Mouse (Mus musculus) midbrain, embryonic 15.5 days (tissue): ENCODE results near the gene Cdh13. TPM values are rescaled to one million over a fixed set of nuclear protein-coding genes. Genes with fewer than 3 reads are reported as not detected.

ENCODE experiments used
- ATAC-seq: fragments of 200-750 bp; cut with Nextera tagmentation; replicated peaks from 2 replicates; pipeline ENCODE4 v1.8.0; 2017; ENCODE audit warnings: moderate TSS enrichment
- H3K27ac ChIP-seq: fragments of 300-500 bp; sonication (generic); 2 replicates; pipeline ENCODE4 v1.5.1; 2015; ENCODE audit warnings: mild to moderate bottlenecking, inconsistent platforms
- H3K27me3 ChIP-seq: fragments of 300-500 bp; sonication (generic); replicated peaks from 2 replicates; pipeline ENCODE4 v1.6.1; 2015; ENCODE audit warnings: inconsistent platforms
- H3K36me3 ChIP-seq: fragments of 300-500 bp; sonication (generic); replicated peaks from 2 replicates; pipeline ENCODE4 v1.6.1; 2015; ENCODE audit warnings: inconsistent platforms
- H3K4me1 ChIP-seq: fragments of 300-500 bp; sonication (generic); 2 replicates; pipeline ENCODE4 v1.6.1; 2015; ENCODE audit warnings: inconsistent platforms
- H3K4me2 ChIP-seq: fragments of 300-500 bp; sonication (generic); 2 replicates; pipeline ENCODE4 v1.6.1; 2015; ENCODE audit warnings: inconsistent platforms, mild to moderate bottlenecking, moderate library complexity
- H3K4me3 ChIP-seq: fragments of 300-500 bp; sonication (generic); 2 replicates; pipeline ENCODE4 v1.5.1; 2015; ENCODE audit warnings: mild to moderate bottlenecking, inconsistent platforms
- H3K9ac ChIP-seq: fragments of 300-500 bp; sonication (generic); 2 replicates; pipeline ENCODE4 v1.6.1; 2015; ENCODE audit warnings: mild to moderate bottlenecking, inconsistent platforms
- H3K9me3 ChIP-seq: fragments of 300-500 bp; sonication (generic); 2 replicates; pipeline ENCODE4 v1.6.1; 2016; ENCODE audit warnings: inconsistent platforms
- WGBS: fragments of 180-500 bp; shearing (Covaris S2); methylation state at CpG from one replicate; pipeline ENCODE4 v1.1.7; 2015; ENCODE audit warnings: mixed read lengths; 5-methylcytosine and 5-hydroxymethylcytosine counted together
- polyA plus RNA-seq: library from polyadenylated mRNA; unstranded; fragments of >200 nt; fragmentation: Nextera tagmentation; extraction: Ambion mirVana; gene quantifications from 2 replicates; pipeline ENCODE4 v1.2.1, GENCODE M21; 2015

The Cdh13 gene
- polyA plus RNA-seq, 1 experiment from 2014 or later: 110 TPM

DNA sequence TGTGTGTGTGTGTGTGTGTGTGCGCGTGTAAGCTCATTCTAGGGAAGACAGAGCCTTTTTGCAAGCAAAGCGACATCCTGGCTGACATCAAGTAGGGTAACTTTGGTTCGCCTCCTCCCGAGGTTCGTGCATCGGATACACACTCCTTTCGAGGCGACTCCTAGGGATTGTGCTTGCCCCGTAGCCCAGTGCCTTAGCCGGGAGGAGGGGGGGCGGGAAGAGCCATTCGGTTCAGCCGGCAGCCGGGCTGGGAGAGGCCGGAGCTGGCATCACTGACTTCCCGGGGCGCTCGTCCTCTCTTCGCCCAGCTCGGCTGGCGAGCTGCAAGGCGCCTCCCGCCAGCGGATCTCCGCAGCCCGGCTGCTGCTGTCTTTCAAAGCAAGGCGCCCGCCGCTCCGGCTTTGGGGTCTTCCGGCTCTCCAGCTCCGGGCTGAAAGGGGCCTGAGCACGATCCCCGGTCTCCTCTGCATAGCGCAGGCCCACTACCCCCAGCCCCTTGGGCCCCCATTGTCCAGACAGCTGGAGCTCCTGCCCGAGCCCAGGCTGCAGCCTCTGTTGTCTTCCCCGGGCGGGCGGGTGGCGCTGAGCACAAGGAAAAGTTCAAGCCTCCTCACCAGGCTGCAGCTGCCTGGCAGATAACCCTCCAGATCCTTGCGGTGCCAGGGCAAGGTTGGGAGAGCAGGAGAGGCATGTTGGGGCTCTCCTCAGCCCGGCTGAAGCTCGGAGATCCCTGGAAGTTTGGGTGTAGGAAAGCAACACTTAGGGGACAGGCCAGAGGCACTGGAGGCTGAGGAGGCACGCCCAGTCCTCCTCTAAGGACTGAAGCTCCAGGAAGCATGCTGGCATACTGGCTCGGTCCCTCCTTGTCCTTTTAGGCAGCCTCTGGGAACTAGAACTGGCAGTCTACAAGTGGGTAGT, 838 bp downstream of the Cdh13 start:
- Histone ChIP-seq H3K36me3 (no peaks in the 10 kb centered on the region), H3K4me2 (peak overlapping the region; percentile 90), H3K27ac (peak overlapping the region; percentile 83), H3K27me3 (no peaks in the 10 kb centered on the region), H3K9ac (peak overlapping the region; percentile 70), H3K4me3 (peak overlapping the region; percentile 52), H3K4me1 (peaks cover 36% of the 10 kb centered on the region), H3K9me3 (no peaks in the 10 kb centered on the region)
- WGBS: under 1% methylated on average over 46 of the region's 46 CpGs
- peak; percentile 71 for ATAC-seq

- no peaks in the 10 kb centered on the region for H3K9me3 ChIP-seq
- H3K27ac ChIP-seq: no peak overlapping the region
- peaks cover 36% of the 10 kb centered on the region for H3K4me1 ChIP-seq
- H3K36me3 ChIP-seq: no peaks in the 10 kb centered on the region
- H3K4me2 ChIP-seq: peak overlapping the region; percentile 90
- WGBS: 31% methylated on average over 10 of the region's 10 CpGs
- H3K27me3 ChIP-seq: no peaks in the 10 kb centered on the region
- peak overlapping the region; percentile 52 for H3K4me3 ChIP-seq
- H3K9ac ChIP-seq: peak overlapping the region; percentile 30; the same call in 1 of the 2 replicates
- no peak for ATAC-seq
Observed at GRCm38 (mm10) chr8:118285596-118286281, 2.2 kb downstream of the Cdh13 start.

- Histone ChIP-seq H3K4me1 (peaks cover 36% of the 10 kb centered on the region), H3K27ac (no peak overlapping the region), H3K4me3 (peak overlapping the region; percentile 52), H3K4me2 (peak overlapping the region; percentile 90), H3K36me3 (no peaks in the 10 kb centered on the region), H3K9ac (no peak overlapping the region), H3K9me3 (no peaks in the 10 kb centered on the region), H3K27me3 (no peaks in the 10 kb centered on the region)
- WGBS: 37% methylated on average over 10 of the region's 10 CpGs
- no peak for ATAC-seq
Observed at GRCm38 (mm10) chr8:118286282-118287180, 3.0 kb downstream of the Cdh13 start.

DNA sequence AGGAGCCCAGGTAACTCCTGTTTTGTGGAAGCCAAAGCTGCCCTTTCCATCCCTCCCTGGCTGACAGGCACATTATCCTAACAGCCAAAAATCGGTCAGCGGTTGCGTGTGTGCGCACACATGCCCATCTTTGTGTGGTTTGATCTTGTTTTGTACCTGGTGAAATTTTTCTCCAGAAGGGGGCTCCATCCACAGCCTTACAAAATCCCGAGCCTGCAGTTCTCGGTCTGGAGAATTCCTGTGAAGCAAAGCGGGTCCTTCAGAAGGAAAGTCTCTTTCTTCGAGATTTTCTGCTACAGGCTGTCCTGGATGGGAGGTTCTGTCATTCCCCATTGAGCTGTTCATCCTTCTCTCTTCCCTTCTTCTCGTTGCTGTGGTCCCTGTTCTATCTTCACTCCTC, 4.0 kb downstream of the Cdh13 start:
- H3K4me3 ChIP-seq: no peak overlapping the region
- ATAC-seq: no peak
- no peaks in the 10 kb centered on the region for H3K27me3 ChIP-seq
- H3K36me3 ChIP-seq: no peaks in the 10 kb centered on the region
- WGBS: 36% methylated on average over 9 of the region's 9 CpGs
- H3K9me3 ChIP-seq: no peaks in the 10 kb centered on the region
- H3K9ac ChIP-seq: no peak overlapping the region
- peaks cover 36% of the 10 kb centered on the region for H3K4me1 ChIP-seq
- H3K27ac ChIP-seq: no peak overlapping the region
- peak overlapping the region; percentile 90 for H3K4me2 ChIP-seq

DNA sequence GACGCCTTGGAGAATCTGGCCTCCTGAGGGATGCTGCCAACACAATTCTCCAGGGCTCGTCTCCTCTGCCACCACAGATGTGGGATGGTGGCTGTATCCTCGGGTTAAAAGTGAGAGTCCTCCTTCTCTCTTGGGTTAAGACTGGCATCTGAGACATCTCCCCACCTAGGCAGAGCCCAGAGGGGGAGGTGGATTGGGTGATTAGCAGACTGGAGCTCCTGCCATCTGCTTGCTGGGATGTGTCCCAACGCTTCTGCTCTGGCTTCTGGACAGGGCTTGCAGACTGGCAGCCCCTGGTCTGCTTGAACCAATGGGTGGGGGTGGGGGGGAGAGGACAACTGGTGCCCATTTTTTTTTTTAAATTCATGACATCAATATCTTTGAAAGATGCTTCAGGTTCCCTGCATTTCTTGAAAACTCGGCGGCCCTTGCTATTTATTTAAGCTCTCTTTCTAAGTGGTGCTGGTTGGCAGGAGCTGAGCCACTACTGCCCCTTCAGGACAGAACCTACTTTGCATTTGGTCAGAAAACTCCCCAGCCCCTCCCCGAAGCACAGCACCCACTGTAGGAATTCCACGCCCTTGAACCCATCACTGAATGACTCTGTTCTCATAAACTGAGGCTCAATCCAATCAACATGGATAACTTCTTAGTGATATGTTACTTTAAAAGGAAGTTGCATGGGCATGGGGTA, 4.9 kb downstream of the Cdh13 start:
- H3K27me3 ChIP-seq: no peaks in the 10 kb centered on the region
- H3K4me2 ChIP-seq: no peak overlapping the region
- no peaks in the 10 kb centered on the region for H3K36me3 ChIP-seq
- no peak for ATAC-seq
- no peaks in the 10 kb centered on the region for H3K9me3 ChIP-seq
- peaks cover 29% of the 10 kb centered on the region for H3K4me1 ChIP-seq
- no peak overlapping the region for H3K9ac ChIP-seq
- no peak overlapping the region for H3K4me3 ChIP-seq
- no peak overlapping the region for H3K27ac ChIP-seq
- 64% methylated on average over 8 of the region's 8 CpGs for WGBS

GRCm38 (mm10) chr8:118289091-118289490, 5.6 kb downstream of the Cdh13 start:
- H3K4me1 ChIP-seq: peaks cover 29% of the 10 kb centered on the region
- no peaks in the 10 kb centered on the region for H3K27me3 ChIP-seq
- H3K9me3 ChIP-seq: no peaks in the 10 kb centered on the region
- H3K4me2 ChIP-seq: no peak overlapping the region
- H3K27ac ChIP-seq: no peak overlapping the region
- no peak for ATAC-seq
- 93% methylated on average over 4 of the region's 4 CpGs for WGBS
- H3K4me3 ChIP-seq: no peak overlapping the region
- no peak overlapping the region for H3K9ac ChIP-seq
- no peaks in the 10 kb centered on the region for H3K36me3 ChIP-seq

DNA sequence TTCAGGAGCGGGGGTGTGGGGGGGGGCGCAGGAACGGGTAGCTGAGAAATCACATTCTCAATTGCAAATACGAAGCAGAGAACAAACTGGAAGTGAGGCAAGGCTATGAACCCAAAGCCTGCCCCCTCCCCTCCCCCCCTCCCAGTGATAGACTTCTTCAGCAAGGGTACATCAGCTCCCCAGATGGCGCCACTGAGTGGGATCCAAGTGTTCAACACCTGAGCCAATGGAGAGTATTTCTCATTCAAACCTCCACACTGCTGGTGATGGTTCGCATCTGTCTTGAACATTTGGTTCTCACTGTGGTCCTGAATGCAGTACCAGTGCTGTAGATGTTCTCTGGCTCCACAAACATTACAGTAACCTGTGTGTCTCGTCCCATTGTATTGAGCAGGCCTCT, 6.0 kb downstream of the Cdh13 start:
- H3K27me3 ChIP-seq: no peaks in the 10 kb centered on the region
- no peaks in the 10 kb centered on the region for H3K36me3 ChIP-seq
- peaks cover 29% of the 10 kb centered on the region for H3K4me1 ChIP-seq
- no peak for ATAC-seq
- WGBS: 87% methylated on average over 7 of the region's 7 CpGs
- H3K9me3 ChIP-seq: no peaks in the 10 kb centered on the region
- H3K4me3 ChIP-seq: no peak overlapping the region
- no peak overlapping the region for H3K4me2 ChIP-seq
- no peak overlapping the region for H3K9ac ChIP-seq
- no peak overlapping the region for H3K27ac ChIP-seq

DNA sequence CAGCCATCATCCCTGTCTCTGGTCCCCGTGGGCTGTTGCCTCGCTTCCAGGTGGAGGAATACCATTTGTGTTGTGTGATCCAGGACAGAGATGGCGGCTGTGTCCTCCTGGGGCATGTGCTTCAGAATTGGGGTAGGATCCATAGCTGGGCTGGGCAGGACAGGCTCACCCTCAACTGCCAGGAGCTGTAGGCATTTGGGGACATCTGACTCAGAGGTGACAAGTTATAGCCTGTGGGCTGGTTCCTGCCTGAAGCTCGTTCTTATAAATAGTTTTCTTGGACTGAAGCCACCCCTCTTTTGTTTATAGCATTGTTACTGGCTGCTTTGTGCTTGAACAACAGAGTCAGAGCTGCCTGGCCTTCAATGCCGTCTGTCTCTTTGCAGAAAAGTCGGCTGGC, 6.7 kb downstream of the Cdh13 start:
- 67% methylated on average over 6 of the region's 6 CpGs for WGBS
- no peak overlapping the region for H3K4me2 ChIP-seq
- no peak overlapping the region for H3K4me3 ChIP-seq
- no peaks in the 10 kb centered on the region for H3K27me3 ChIP-seq
- no peak overlapping the region for H3K9ac ChIP-seq
- H3K9me3 ChIP-seq: no peaks in the 10 kb centered on the region
- H3K27ac ChIP-seq: no peak overlapping the region
- ATAC-seq: no peak
- peaks cover 22% of the 10 kb centered on the region for H3K4me1 ChIP-seq
- no peaks in the 10 kb centered on the region for H3K36me3 ChIP-seq

GRCm38 (mm10) chr8:118296477-118296876, 12.9 kb downstream of the Cdh13 start:
- H3K36me3 ChIP-seq: no peaks in the 10 kb centered on the region
- no peaks in the 10 kb centered on the region for H3K27me3 ChIP-seq
- H3K4me1 ChIP-seq: no peaks in the 10 kb centered on the region
- no peak for ATAC-seq
- no peaks in the 10 kb centered on the region for H3K9me3 ChIP-seq
- no peak overlapping the region for H3K4me3 ChIP-seq
- no peak overlapping the region for H3K4me2 ChIP-seq
- no peak overlapping the region for H3K27ac ChIP-seq
- H3K9ac ChIP-seq: no peak overlapping the region
- 93% methylated on average over 5 of the region's 5 CpGs for WGBS

GRCm38 (mm10) chr8:118306957-118307356, 23.4 kb downstream of the Cdh13 start:
- no peak overlapping the region for H3K4me2 ChIP-seq
- ATAC-seq: no peak
- no peak overlapping the region for H3K9ac ChIP-seq
- no peak overlapping the region for H3K4me3 ChIP-seq
- no peaks in the 10 kb centered on the region for H3K27me3 ChIP-seq
- H3K27ac ChIP-seq: no peak overlapping the region
- H3K4me1 ChIP-seq: peaks cover 9% of the 10 kb centered on the region
- 46% methylated on average over 10 of the region's 10 CpGs for WGBS
- H3K9me3 ChIP-seq: no peaks in the 10 kb centered on the region
- H3K36me3 ChIP-seq: no peaks in the 10 kb centered on the region

DNA sequence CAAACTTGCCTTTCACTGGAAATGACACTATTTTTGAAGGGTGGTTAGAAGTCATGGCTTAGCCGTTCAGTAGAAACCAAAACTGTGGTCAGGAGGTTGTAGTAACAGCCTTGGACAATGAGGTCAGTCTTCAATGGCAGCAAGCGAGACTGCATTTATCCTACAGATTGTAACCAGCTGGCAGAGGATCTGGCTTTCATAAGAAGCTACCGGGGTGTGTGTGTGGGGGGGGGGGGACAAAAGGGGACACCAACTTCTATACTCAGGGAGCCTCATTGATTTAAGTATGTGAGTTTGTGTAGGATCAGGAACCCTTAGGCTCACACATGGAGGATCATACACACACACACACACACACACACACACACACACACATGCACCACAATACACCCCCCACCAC, 25.6 kb downstream of the Cdh13 start:
- H3K9me3 ChIP-seq: no peaks in the 10 kb centered on the region
- H3K4me1 ChIP-seq: peaks cover 17% of the 10 kb centered on the region
- ATAC-seq: no peak
- 0 out of 2 replicates have a peak overlapping the region, but pooled peaks have one; percentile 12 for H3K27ac ChIP-seq
- H3K9ac ChIP-seq: no peak overlapping the region
- no peaks in the 10 kb centered on the region for H3K27me3 ChIP-seq
- no peak overlapping the region for H3K4me2 ChIP-seq
- H3K4me3 ChIP-seq: no peak overlapping the region
- no peaks in the 10 kb centered on the region for H3K36me3 ChIP-seq
- 38% methylated on average over 3 of the region's 3 CpGs for WGBS
